Mouse (Mus musculus): Measurements from ENCODE around the gene Slc22a4. TPM values are rescaled to one million over a fixed set of nuclear protein-coding genes. Genes with fewer than 3 reads are reported as not detected.
"Not testable (repeated sequence)": the region's sequence is repeated elsewhere in the genome, so short reads cannot be mapped to it uniquely, and the experiment has no call there.

The Slc22a4 gene
- total RNA-seq, 2 experiments from 2014 or later = 4.9 to 11.5 TPM

GRCm38 (mm10) chr11:54011255-54011654 lies 16.6 kb downstream of the Slc22a4 start:
- ATAC-seq (replicated peaks; ENCODE audit: low FRiP score, low TSS enrichment, poor library complexity, severe bottlenecking) = no peak

DNA sequence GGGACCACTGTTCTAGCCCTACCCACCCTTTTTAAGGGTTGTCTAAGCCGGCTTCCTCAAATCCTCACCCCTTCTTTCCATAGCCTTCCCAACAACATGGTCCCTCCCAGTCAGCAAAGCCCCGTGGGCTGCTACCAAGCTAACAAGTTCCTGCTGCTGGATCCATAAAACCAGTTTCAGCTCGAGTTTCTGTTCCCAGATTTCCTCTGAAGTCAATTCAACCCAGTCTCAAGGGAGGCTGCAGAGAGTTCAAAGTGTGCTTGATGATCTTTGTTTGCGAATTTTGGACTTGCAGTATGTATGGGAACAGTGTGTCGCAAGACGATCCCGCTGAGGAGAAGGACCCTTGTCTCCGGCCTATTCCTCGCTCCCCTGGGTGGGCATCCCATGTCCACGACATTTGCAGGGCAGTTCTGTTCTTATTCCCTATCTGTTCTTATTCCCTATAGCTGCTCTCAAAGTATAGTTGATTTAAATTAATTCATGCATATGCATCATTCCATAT lies 19.4 kb downstream of the Slc22a4 start:
- no peak for ATAC-seq (replicated peaks; ENCODE audit: low FRiP score, low TSS enrichment, poor library complexity, severe bottlenecking)

GRCm38 (mm10) chr11:54007717-54008116 lies 20.2 kb downstream of the Slc22a4 start:
- ATAC-seq (replicated peaks; ENCODE audit: low FRiP score, low TSS enrichment, poor library complexity, severe bottlenecking) = no peak

GRCm38 (mm10) chr11:54006901-54007300 lies 21.0 kb downstream of the Slc22a4 start:
- ATAC-seq (replicated peaks; ENCODE audit: low FRiP score, low TSS enrichment, poor library complexity, severe bottlenecking) = no peak

GRCm38 (mm10) chr11:54006362-54006761 lies 21.5 kb downstream of the Slc22a4 start:
- ATAC-seq (replicated peaks; ENCODE audit: low FRiP score, low TSS enrichment, poor library complexity, severe bottlenecking) = peak; percentile 42

- peak; percentile 88 for ATAC-seq (replicated peaks; ENCODE audit: low FRiP score, low TSS enrichment, poor library complexity, severe bottlenecking)
Observed at GRCm38 (mm10) chr11:54004734-54005133, 23.2 kb downstream of the Slc22a4 start.

- no peak for ATAC-seq (replicated peaks; ENCODE audit: low FRiP score, low TSS enrichment, poor library complexity, severe bottlenecking)
Observed at GRCm38 (mm10) chr11:54004221-54004620, 23.7 kb downstream of the Slc22a4 start.

- ATAC-seq (replicated peaks; ENCODE audit: low FRiP score, low TSS enrichment, poor library complexity, severe bottlenecking) = 0 out of 2 replicates have a peak, but pooled peaks have one; percentile 28
Observed at GRCm38 (mm10) chr11:54002761-54003717, 24.9 kb downstream of the Slc22a4 start.

DNA sequence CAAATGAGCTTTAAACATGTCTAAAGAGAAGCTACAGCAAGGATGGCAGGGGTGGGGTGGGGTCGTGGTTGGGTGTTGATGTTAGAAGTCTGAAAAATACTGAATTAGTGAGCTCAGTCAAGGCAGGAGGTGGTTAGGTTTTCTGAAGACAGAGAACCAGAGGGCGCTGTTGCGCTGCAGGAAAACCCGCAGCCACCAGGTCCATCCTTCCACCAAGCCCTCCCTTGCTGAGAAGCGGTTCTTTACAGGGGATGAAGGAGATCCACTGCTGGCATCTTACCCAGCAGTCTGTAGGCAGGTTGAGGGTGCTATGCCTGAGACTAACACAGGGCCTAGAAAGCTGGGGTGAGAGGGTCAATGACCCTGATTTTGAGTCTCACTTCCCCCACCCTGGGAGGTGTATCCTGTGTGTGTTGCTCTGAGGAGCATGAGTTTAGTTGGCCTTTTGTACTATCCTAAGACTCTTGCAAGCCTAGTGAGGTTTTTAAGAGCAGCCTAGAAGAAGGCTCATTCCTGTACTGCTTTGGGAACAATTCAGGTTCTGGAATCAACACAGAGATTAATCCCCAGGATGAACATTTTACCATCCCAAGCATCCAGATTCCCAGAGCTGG lies 25.6 kb downstream of the Slc22a4 start:
- no peak for ATAC-seq (replicated peaks; ENCODE audit: low FRiP score, low TSS enrichment, poor library complexity, severe bottlenecking)

- no peak for ATAC-seq (replicated peaks; ENCODE audit: low FRiP score, low TSS enrichment, poor library complexity, severe bottlenecking)
Observed at GRCm38 (mm10) chr11:53997661-53998060, 30.2 kb downstream of the Slc22a4 start.

DNA sequence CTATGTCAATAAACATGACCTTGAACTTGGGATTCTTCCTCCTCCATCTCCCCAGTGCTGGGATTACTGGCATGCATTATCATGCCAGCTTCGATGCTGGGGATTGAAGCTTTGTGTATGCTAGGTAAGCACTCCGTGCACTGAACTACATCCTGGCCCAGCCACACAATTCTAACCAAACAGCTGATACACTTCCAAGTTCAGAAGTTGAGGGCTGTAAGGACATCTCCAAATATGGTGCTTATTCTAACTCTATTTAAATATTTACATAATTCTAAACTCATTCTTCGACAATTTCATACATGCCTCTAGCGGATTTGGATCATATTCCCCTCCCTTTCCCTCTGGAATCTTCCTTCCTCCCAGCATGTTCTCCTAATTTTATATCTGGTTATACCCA lies 35.6 kb downstream of the Slc22a4 start:
- no peak for ATAC-seq (replicated peaks; ENCODE audit: low FRiP score, low TSS enrichment, poor library complexity, severe bottlenecking)

- no peak for ATAC-seq (replicated peaks; ENCODE audit: low FRiP score, low TSS enrichment, poor library complexity, severe bottlenecking)
Observed at GRCm38 (mm10) chr11:53989232-53989631, 38.7 kb downstream of the Slc22a4 start.

DNA sequence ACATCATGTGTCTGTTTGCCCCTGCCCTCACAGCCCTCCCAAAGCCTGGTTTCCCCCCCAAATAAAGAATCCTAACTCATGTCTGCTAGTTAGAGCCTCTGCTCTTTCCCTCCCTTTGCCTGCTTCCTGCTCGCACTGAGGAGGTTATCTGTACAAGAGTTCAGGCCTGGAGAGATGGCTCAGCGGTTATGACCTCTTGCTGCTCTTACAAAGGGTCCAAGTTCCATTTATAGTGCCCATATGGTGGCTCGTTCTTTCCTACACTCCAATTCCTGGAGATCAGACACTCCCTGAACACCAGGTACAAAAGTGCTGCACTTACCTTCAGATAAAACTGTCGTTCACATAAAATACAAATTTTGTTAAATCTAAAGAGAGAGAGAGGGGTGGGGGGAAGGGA lies 39.8 kb downstream of the Slc22a4 start:
- no peak for ATAC-seq (replicated peaks; ENCODE audit: low FRiP score, low TSS enrichment, poor library complexity, severe bottlenecking)

DNA sequence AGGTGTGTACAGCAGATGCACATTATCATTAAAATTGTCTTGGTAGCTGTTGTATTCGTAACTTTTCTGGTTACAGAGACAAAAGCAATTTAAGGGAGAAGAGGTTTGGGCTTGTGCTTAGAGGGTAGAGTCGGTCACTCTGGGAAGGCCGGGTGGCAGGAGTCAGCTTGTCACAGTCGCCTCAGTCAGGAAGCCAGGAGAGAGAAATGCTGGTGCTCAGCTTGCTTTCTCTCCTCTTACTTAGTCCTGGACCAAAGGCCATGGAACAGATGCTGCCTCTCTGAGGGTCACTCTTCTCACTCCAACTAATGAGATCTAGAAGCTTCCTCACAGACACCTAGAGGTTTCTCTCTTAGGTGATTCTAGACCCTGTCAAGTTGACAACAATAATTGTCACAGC lies 46.5 kb downstream of the Slc22a4 start:
- ATAC-seq (replicated peaks; ENCODE audit: low FRiP score, low TSS enrichment, poor library complexity, severe bottlenecking) = no peak

- ATAC-seq (replicated peaks; ENCODE audit: low FRiP score, low TSS enrichment, poor library complexity, severe bottlenecking) = peak; percentile 97
Observed at GRCm38 (mm10) chr11:53979788-53980621, 47.9 kb downstream of the Slc22a4 start, which contains the start of gene Slc22a21. Slc22a21 (minus strand) TSS chr11:53980332.

DNA sequence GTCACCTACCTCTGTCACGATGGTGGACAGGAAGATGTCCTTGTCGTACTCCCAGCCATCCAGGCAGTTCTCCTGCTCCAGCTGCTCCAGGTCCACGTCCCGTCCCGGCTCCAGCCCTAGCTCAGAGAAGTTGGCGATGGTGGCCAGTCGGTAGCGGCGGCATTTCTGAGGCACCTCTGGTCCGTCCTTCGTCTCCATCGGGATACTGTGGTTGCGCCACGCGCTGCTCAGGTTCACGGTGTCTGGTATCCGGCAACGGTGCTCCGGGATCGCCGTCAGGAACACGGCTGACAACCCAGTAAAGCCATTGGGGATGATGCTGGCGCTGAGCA lies 48.5 kb downstream of the Slc22a4 start:
- peak; percentile 38 for ATAC-seq (replicated peaks; ENCODE audit: low FRiP score, low TSS enrichment, poor library complexity, severe bottlenecking)

GRCm38 (mm10) chr11:53977672-53978071 lies 50.2 kb downstream of the Slc22a4 start:
- ATAC-seq (replicated peaks; ENCODE audit: low FRiP score, low TSS enrichment, poor library complexity, severe bottlenecking) = no peak

GRCm38 (mm10) chr11:53975559-53975958 lies 52.3 kb downstream of the Slc22a4 start:
- ATAC-seq (replicated peaks; ENCODE audit: low FRiP score, low TSS enrichment, poor library complexity, severe bottlenecking) = no peak

DNA sequence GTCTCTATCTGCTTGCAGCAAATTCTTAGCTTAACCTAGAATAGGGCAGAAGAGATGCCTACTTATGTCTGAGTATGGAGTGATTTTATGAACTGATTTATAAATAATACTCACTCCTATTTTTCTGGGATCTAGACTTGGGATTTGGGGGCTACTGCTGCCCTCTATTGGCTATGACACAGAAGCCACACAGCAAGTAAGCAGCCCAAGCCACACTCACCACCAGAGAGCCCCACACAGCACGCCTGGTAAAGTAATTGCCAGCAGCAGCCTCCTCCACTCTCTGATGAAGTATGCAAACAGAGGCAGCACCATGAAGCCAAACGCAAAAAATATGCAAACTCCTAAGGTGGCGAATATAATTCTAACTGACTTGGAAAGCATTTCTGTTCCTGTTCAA lies 68.9 kb downstream of the Slc22a4 start:
- ATAC-seq (replicated peaks; ENCODE audit: low FRiP score, low TSS enrichment, poor library complexity, severe bottlenecking) = no peak

- not testable (repeated sequence) for ATAC-seq (replicated peaks; ENCODE audit: low FRiP score, low TSS enrichment, poor library complexity, severe bottlenecking)
Observed at GRCm38 (mm10) chr11:53958176-53958575, 69.7 kb downstream of the Slc22a4 start.
